Mouse (Mus musculus) gastrocnemius, adult 8-10 months (tissue): Measurements from ENCODE around the gene Vmn2r78. TPM values are rescaled to one million over a fixed set of nuclear protein-coding genes. Genes with fewer than 3 reads are reported as not detected.
"Not testable (repeated sequence)": the region's sequence is repeated elsewhere in the genome, so short reads cannot be mapped to it uniquely, and the experiment has no call there.

ENCODE experiments used
- DNase-seq, 2 experiments: peaks; one replicate each; pipeline ENCODE4 v3.0.0; 2022; ENCODE audit warnings: low spot score in 2 of 2
- total RNA-seq, 4 experiments: library from RNA; stranded (reverse); gene quantifications; 2 replicates each; pipeline ENCODE4 v1.2.4; 2022

Gene Vmn2r78
- total RNA-seq = not detected

DNA sequence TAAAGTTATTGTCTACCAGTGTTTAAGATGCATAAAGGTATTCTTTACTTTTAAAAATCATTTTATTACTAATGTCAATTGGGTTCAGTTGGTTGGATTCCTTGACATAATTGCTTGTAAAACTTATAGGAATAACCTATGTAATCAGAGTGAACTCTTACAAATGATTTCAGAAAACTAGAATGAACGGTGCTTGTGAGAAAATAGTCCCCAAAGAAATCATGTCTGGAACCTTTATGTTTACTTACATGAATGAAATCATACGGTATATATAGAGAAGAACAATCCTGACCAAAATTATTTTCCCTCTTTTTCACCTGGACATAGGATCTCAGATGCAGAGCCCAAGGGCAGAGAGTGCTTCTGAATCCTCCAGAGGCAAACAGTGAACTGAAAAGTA is at the start of gene Vmn2r78:
Gene Vmn2r78, plus strand, starts transcription at position 301 of the 400 bp plus-strand sequence.
- not testable (repeated sequence) for DNase-seq

DNA sequence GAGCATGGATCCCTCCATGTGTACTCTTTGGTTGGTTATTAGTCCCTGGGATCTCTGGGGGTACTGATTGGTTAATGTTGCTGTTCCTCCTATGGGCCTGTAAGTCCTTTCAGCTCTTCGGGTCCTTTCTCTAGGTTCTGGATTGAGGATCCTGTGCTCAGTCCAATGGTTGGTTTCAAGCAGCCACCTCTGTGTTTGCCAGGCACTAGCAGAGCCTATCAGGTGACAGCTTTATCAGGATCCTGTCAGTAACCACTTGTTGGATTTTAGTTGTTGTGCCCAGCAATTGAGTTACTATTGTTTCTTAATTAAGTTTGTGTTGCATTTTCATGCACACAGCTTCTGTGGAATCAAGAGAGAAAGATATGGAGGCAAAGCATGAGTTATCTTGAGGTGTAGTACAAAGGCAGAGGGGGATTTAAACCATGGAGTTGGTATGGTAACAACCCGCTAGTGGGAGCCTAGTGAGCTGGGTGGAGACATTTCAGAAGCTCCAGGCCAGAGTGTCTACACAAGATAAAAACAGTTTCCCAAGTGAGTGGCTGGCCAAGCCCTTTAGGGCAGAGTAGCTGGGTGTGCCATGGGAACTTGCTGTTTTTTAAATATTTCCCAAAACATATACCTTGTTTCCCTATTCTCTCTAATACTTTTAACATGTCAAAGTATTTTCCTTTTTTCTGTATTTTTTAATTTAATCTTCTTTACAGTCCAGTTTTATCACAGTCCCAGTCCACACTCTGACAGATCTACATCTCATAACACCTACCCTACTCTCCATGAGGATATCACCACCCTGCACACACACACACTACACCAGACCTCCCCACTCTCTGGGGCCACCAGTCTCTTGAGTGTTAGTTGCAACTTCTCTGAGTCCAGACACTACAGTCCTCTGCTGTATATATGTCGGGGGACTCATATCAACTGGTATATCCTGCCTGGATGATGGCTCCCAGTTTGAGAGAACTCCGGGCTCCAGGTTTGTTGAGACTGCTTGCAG is 25.1 kb upstream of the Vmn2r78 start:
- no peak for DNase-seq

DNA sequence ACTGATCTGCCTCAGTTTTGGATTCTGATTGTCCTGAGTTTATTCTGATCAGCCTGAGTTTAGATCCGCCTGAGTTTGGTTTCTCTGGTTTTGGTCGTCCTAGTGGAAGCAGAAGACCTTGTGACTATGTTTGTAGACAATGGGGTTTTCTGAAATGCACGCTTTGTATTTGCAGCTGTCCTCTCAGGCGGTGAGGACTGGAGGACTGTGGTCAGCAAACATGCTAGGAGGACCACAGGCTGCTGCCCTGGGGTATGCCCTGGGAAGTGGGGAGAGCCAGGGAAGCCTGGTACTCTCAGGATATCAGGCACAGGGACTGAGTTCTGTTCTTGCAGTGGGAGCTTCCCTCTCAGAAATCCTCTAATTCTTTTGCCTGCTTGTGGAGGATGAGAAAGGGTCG is 22.4 kb downstream of the Vmn2r78 start:
- no peak for DNase-seq

DNA sequence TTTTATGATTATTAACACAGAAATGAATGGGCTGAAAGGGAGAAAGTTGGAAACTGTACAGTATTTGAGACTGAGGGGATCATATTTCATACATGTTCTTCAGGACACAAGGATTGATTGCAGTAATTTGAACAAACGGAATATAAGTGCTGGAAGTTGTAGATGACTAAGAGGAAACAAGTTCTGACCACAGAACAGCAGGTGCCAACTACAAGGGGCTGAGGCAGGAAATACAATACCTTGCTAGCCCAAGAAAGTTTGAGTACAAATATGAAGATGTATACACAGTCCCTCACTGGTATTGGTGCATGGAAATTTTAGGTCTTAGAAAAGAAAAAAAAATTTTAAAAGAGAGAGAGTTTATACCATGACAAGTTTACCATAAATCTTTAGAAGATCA is 79.8 kb downstream of the Vmn2r78 start:
- DNase-seq = no peak

DNA sequence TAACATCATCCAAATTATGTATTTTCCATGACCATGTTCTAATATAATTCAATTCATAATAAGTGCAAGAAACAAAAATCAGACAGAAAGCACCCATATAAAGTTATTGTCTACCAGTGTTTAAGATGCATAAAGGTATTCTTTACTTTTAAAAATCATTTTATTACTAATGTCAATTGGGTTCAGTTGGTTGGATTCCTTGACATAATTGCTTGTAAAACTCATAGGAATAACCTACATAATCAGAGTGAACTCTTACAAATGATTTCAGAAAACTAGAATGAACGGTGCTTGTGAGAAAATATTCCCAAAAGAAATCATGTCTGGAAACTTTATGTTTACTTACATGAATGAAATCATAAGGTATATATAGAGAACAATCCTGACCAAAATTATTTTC is 80.9 kb downstream of the Vmn2r78 start, which contains the start of gene Vmn2r79:
Gene Vmn2r79, plus strand, starts transcription at position 301 of the 400 bp plus-strand sequence.
- not testable (repeated sequence) for DNase-seq

Other genes starting within 250 kb of the Vmn2r78 start
- gene Olfr292, start 226.8 kb upstream of the Vmn2r78 start, total RNA-seq = not detected
- gene Folh1, start 139.2 kb upstream of the Vmn2r78 start, total RNA-seq = under 1 TPM in 3 of 4 experiments, not detected in 1; 0.24 to 0.43 (median 0.38) TPM
- not detected for gene Vmn2r77, start 120.1 kb upstream of the Vmn2r78 start, total RNA-seq
- not detected for gene Vmn2r79, start 81.0 kb downstream of the Vmn2r78 start, total RNA-seq